Mouse (Mus musculus) left cerebral cortex, postnatal 4 days (tissue): ENCODE measurements around the gene Dvl3. TPM values are rescaled to one million over a fixed set of nuclear protein-coding genes. Genes with fewer than 3 reads are reported as not detected.
A peak's percentile ranks its signal among the peaks of the same experiment; 100 is the strongest.

Source experiments
- DNase-seq: peaks from one replicate; pipeline ENCODE4 v3.0.0-alpha.2; 2022
- intact Hi-C: fragments of 180-260 bp; cut with DNase I; formaldehyde crosslinking; loops from one replicate; pipeline ENCODE4 v1.15.1; 2025
- total RNA-seq, 2 experiments: library from RNA; stranded (reverse); gene quantifications; 2 replicates each; pipeline ENCODE4 v1.2.3; 2021

The Dvl3 gene
- total RNA-seq, 2 experiments from 2014 or later = 103 to 108 TPM

DNA sequence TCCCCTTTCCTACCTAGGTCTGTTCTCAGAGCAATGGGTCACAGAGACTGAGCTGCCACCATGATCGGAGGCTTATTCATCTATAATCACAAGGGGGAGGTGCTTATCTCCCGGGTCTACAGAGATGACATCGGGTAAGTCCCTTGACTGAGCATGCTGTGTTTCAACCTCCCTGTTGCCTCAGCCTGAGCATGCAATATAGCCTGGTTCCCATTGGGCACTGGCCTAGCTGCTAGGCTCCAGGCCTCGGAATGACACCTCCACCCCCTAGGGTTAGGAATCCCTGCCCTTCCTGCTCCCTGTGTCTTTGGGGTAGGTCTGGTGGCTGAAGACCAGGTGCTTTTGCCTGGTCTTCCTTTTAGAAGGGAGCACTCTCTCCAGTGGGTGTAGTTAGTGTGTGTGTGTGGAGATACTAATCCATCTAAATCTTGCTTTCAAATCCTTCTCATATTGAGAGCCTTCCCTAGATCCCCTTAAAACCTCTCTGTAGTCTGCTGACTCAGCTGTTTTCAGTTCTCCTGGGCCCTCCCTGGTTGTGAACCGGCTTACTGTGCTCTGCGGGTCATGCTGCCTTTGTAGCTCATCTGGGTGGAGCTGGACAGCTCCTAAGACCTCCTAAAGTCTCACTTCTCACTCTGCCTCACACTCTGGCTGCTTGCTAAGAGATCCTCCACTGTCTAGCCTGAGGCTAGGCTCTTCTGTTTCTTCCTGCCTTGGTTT is 21.0 kb downstream of the Dvl3 start:
- no peak for DNase-seq
- intact Hi-C loops = loop anchor here (10.0 kb wide), 1 partner anchor 107 kb away; no protein-coding TSS in a partner anchor

DNA sequence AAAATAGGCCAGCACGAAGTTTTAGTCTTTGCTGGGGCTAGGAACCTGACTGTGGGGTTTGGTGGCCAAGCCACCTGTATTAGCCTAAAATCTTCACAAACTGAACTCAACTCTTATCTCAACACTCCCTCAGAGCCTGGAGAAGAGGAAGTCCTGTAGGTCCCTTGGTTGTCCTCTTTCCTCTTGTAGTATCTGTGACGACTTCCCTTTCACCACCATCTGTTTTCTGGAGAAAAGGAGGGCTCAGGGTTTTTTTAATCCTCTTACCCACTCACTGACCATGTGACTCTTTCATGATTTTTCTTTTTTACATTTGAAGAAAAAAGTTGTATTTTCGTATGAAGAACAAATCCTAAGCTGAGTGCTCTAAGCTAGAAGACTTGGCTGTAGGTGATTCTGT is 22.9 kb downstream of the Dvl3 start:
- intact Hi-C loops = loop anchor here (10.0 kb wide), 1 partner anchor 105 kb away; no protein-coding TSS in a partner anchor
- no peak for DNase-seq

DNA sequence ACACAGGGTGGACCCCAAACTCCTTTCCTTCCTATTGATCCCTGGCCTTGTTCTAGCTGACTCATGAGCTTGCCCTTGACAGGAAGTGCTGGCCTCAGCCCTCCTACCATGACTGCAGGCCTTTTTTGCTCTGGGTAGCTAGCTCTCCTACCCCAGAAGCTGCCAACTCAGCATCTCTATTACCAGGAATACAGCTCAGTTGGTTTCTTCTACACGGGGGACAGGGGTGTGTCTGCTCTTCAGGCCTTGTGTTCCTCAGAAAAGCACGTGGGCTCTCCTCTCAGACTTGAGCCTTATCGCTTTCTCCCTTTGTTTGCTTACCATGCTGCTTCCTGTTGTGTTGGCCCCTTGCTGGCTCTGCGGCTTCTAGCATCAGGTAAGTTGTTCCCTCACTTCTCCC is 23.7 kb downstream of the Dvl3 start:
- intact Hi-C loops = no loop called here

DNA sequence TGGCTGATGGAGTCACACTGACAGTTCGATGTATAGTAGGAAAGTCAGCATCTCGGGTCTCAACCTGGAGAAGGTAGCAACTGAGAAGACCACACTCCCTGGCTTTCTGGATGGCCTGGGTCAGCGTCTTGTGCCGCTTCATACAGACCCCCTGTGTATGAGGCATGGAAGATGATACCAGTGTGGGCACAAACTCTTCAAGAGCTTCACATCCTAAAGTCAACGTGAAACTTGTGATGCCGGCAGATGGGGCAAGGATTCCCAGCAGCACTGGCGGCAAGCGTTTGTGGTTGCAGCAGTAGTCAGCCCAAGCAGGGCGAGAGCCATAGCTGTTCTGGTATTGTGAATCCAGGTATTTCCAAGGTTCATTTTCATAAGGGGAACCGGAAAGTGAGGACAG is 28.9 kb downstream of the Dvl3 start:
- DNase-seq = no peak
- intact Hi-C loops = no loop called here

More for the DNA sequence above, 23.7 kb downstream of the Dvl3 start:
- no peak for DNase-seq

DNA sequence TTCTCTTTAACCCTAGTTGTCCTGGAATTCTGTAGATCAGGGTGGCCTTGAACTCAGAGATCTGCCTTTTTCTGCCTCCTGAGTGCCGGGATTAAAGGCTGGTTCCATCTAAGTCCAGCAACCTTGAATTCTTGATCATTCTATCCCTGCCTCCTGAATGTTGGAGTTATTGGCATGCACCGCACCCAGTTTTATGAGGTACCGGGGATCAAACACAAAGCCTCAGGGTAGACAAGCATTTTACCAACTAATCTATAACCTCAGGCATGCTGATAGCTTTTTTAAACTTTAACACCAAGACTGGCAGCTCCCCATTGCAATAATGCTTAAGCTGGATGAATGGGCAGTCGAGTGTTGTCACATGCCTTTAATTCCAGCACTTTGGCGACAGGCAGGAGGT is 30.6 kb downstream of the Dvl3 start:
- intact Hi-C loops = no loop called here
- DNase-seq = no peak

DNA sequence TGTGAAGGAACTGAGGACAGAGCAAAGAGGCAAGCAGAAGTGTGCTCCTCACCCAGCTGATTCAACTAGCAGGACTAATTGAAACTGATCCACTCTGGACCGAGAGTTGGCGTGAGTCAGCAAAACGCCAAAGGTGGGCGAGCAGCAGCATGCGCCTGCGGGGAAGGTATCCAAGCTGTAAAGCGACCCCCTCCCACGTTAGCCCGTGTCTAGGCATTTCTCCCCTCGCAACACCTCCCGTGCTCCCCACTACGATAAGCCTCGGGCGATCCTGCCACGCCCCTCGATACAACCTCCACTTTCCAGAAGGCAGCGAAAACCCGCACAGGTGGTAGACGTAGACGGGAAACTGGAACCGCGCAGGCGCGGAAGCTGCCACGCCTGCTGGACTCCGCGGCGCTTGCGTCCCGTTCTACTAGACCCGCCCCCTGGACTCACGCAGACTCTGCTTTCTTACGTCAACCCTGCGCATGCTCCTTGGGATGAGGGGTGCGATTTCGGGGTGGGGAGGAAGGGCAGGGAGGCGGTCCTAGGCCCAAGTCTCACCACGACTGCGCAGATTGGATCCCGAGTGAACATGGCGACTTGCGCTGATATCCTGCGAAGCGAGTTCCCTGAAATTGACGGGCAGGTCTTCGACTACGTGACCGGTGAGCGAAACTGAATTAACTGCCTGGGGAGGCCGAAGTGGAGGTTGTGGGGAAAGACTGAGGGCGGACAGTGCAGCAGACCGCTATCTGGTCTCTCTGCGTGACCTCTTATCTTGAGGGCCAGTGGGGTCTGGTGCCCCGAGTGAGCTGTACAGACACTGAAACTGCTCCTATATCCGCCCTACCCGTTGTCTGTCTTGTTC is 31.5 kb downstream of the Dvl3 start, which contains the start of gene Abcf3:
Gene Abcf3, plus strand, starts transcription at position 482 of the 853 bp plus-strand sequence.
- DNase-seq = peak; percentile 99
- intact Hi-C loops = no loop called here

DNA sequence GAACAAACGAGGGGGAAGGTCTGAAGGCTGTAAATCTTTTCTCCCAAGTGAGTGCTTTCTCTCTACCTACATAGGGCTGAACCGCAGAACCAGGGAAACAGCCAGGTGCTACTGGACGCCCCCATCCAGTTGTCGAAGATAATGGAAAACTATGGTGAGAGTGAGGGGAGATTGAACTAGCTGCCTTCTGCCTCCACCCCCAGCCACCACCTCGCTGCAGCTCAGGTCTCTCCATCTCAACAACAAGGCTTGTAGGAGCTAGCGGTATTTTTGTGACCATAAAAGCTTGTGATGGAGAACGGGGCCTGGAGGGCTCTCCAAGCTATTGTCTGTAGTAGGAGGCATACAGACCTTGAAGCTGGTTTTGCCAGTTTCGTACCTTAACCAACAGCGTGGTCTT is 32.4 kb downstream of the Dvl3 start:
- intact Hi-C loops = no loop called here
- no peak for DNase-seq

DNA sequence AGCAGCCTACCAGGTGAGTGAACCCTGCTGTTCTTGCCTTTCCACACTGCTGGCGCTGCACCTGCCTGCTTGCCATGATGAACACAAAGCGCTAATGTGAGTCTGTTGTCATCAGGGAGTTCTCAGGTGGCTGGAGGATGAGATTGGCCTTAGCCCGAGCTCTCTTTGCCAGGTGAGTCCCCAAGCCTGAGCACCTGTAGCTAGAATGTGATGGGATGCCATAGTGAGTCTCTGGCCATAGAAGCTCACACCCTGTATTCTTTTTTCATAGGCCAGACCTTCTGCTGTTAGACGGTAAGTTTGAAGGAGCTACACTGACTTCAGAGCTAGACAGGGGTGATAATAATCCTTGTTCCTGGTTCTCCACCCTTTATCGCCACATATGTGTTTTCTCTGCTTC is 34.9 kb downstream of the Dvl3 start:
- no peak for DNase-seq
- intact Hi-C loops = no loop called here

DNA sequence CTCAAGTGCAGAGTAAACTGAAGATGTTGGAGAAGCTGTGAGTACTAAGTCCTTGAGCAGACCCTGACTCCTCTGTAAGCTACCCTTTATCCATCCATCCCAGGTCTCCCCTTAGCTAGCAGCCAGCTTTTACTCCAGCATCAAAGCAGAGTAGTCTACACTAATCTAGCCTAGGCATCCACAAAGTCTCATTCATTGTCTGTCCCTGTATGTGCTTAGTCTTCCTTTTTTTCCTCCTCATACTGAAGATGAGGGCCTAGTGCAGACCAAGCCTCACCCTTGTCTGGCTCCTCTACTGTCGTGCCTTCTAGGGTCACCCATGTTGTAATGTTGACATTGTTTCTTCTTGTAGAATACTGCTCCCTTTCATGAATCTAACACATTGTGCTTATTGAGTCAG is 35.8 kb downstream of the Dvl3 start:
- intact Hi-C loops = no loop called here
- DNase-seq = no peak

DNA sequence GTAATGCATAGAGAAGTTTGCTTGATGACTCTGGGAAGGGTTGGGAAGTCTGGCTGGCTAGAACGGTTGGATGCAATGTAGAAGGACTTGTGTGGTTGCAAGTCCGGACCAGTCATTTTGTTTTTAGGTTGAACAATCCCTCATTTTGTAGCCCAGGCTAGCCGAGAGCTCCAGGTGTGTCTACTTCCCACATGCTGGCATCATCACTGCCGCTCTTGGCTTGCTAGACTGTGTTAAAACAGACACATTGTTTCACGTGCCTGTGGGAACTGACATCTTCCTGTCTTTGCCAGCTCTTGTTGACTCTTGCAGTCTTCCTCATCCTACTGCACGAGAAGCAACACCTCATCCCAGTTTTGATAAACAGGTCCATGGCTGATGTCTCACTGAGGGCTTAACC is 38.2 kb downstream of the Dvl3 start:
- DNase-seq = no peak
- intact Hi-C loops = no loop called here

DNA sequence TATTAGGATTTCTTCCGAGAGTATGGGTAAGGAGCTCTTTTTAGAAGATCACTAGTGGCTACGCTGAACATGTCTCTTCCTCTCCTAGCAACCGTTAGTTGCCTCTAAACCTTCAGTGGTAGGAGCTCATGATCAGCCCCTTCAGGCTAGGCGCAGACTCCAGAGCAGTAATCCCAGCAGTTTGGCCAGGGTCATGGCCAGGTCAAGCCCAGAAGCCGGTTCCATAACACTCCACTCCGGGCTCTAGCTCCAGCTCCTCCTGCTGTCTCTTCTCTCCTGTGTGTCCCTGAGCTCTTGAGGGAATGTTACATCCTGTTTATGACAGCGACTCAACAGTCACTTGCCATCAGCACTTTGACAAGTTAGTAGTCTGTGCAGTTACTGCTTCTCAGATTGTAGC is 40.6 kb downstream of the Dvl3 start:
- DNase-seq = no peak
- intact Hi-C loops = no loop called here

DNA sequence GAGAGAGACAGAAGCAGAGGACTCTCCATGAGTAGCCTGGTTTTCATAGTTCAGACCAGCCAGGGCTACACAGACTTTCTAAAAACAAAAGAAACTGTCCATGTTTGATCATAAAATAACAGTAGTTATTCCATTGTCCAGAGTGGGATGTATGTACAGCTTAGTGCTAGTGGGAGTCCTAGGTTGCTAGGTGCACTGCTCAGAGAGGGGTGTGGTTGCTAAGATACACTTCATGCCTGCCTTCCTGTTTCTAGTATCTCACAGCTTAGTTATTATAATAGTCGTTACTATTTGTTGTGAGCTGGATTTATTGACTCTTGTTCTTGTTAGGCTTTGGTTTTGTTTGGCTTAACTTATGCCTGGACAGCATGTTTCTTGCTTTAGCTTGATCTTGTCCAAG is 48.3 kb downstream of the Dvl3 start:
- DNase-seq = no peak
- intact Hi-C loops = no loop called here

Other genes starting within 250 kb of the Dvl3 start
- 10 to 100 TPM; 68.6 to 69.6 TPM for gene Parl, start 214.6 kb upstream of the Dvl3 start, total RNA-seq
- not detected for gene Cyp2ab1, start 191.6 kb upstream of the Dvl3 start, total RNA-seq
- gene Abcc5, start 90.6 kb upstream of the Dvl3 start, total RNA-seq = 100 to 1,000 TPM; 200 to 212 TPM
- gene Eif2b5, start 18.2 kb upstream of the Dvl3 start, total RNA-seq = 10 to 100 TPM; 66.8 to 67.8 TPM
- 100 to 1,000 TPM; 865 to 870 TPM for gene Ap2m1, start 18.5 kb downstream of the Dvl3 start, total RNA-seq
- 10 to 100 TPM; 74.7 to 94.0 TPM for gene Abcf3, start 31.6 kb downstream of the Dvl3 start, total RNA-seq
- 10 to 100 TPM; 47.6 to 59.3 TPM for gene Vwa5b2, start 72.5 kb downstream of the Dvl3 start, total RNA-seq
- 1 to 10 TPM; 3.4 to 3.9 TPM for gene Eef1akmt4, start 94.6 kb downstream of the Dvl3 start, total RNA-seq
- gene Gm49333, start 94.6 kb downstream of the Dvl3 start, total RNA-seq = not detected
- gene Alg3, start 94.8 kb downstream of the Dvl3 start, total RNA-seq = 10 to 100 TPM; 10.9 to 13.9 TPM
- 100 to 1,000 TPM; 197 to 204 TPM for gene Camk2n2, start 104.3 kb downstream of the Dvl3 start, total RNA-seq
- gene Ece2, start 112.8 kb downstream of the Dvl3 start, total RNA-seq = 10 to 100 TPM; 28.6 to 33.0 TPM
- 100 to 1,000 TPM; 262 to 273 TPM for gene Psmd2, start 134.7 kb downstream of the Dvl3 start, total RNA-seq
- gene Eif4g1, start 151.3 kb downstream of the Dvl3 start, total RNA-seq = 100 to 1,000 TPM; 362 to 378 TPM
- 100 to 1,000 TPM; 101 to 115 TPM for gene Fam131a, start 176.3 kb downstream of the Dvl3 start, total RNA-seq
- 10 to 100 TPM; 30.5 to 32.0 TPM for gene Polr2h, start 200.7 kb downstream of the Dvl3 start, total RNA-seq
- 10 to 100 TPM; 38.8 to 40.3 TPM for gene Clcn2, start 200.8 kb downstream of the Dvl3 start, total RNA-seq
- gene Chrd, start 216.1 kb downstream of the Dvl3 start, total RNA-seq = 10 to 100 TPM; 15.4 to 18.6 TPM
- gene Thpo, start 217.5 kb downstream of the Dvl3 start, total RNA-seq = 1 to 10 TPM; 1.2 to 2.3 TPM